Mouse (Mus musculus) Patski (cell line): ENCODE data around the gene Nobox. TPM values are rescaled to one million over a fixed set of nuclear protein-coding genes. Genes with fewer than 3 reads are reported as not detected.

Experiments used
- ATAC-seq: fragments of 100-300 bp; one replicate; pipeline ENCODE4 v1.8.0; 2021
- CTCF ChIA-PET: fragments of 350-600 bp; sonication (Branson Sonifier 250); formaldehyde crosslinking; loops from one replicate; lab custom pipeline; 2022; ENCODE audit warnings: inconsistent platforms; lab: Charles Lee
- POLR2A ChIA-PET: fragments of 350-600 bp; sonication (Branson Sonifier 250); formaldehyde crosslinking; loops from one replicate; lab custom pipeline; 2022; ENCODE audit warnings: antibody characterized with exemption, inconsistent platforms; lab: Charles Lee
- DNase-seq: peaks from one replicate; pipeline ENCODE4 v3.0.0-alpha.2; 2011; ENCODE audit warnings: low read depth, low spot score
- H3K27me3 ChIP-seq: fragments of 371-371 bp; one replicate; pipeline ENCODE4 v1.5.1; 2021
- CTCF ChIP-seq: fragments of 100-300 bp; IDR thresholded peaks from one replicate; pipeline ENCODE4 v1.5.1; 2021
- in situ Hi-C: fragments of 300-500 bp; cut with MboI; formaldehyde crosslinking; loops from 3 replicates; pipeline ENCODE4 v1.11.1; 2018; ENCODE audit warnings: low pct_unique_long_range_greater_than_20kb, mixed read lengths
- polyA plus RNA-seq: library from polyadenylated mRNA; unstranded; gene quantifications from one replicate; pipeline ENCODE4 v1.2.3, GENCODE M21; 2021

Nobox gene
- polyA plus RNA-seq, 1 experiment from 2014 or later: not detected

DNA sequence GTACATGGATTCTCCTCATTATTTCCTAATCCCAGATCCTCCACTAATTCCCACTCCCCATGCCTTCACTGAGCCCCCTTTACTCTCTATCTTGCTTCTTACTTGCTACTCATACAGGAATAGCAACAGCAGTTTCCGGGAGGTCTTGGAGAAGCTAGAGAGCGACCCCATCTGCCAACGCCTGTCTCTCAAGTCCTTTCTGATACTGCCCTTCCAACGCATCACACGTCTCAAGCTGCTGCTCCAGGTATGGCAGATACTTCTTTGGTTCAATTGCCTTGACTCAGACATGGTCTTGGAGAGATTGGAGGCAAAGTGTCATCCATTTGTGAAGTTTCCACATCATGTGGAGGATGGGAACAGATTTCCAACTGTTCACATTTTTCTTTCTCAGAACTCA is 28.9 kb downstream of the Nobox start:
- H3K27me3 ChIP-seq: no peaks in the 10 kb centered on the region
- ATAC-seq (no peak), DNase-seq (no peak)
- no peak for TF ChIP-seq CTCF
- in situ Hi-C loops: loop anchor here (25.0 kb wide), 3 partner anchors 593 to 1718 kb away; partner anchors contain the start of genes Casp2 and Tmem139
- CTCF ChIA-PET: interaction anchor here (1.1 kb wide), 1 partner anchor 30 kb away, joined by 3 read pairs; no protein-coding TSS in a partner anchor
- POLR2A ChIA-PET: no interaction called here

DNA sequence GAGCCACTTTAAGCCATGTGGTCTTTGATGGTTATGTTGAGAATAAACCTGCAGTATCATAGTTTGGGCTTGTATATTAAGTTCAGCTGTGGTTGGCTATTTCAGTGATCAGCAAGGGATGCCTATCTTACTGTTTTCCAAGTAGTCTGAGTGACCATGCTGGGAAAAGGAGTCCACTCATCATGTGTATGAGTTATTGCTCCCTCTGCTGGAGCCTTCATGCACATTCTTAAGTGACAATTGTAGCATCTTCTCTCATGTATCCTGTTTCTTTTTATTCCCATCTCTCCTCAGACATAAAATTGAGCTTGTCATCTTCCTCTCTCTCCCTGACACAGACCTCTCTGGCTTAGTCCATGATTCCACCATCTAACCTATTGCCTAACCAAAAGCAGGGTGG is 31.1 kb downstream of the Nobox start:
- H3K27me3 ChIP-seq: no peaks in the 10 kb centered on the region
- ChIA-PET POLR2A (interaction anchor here (1.1 kb wide), 1 partner anchor 11 kb away, joined by 4 read pairs; no protein-coding TSS in a partner anchor), CTCF (interaction anchor here (1.1 to 2.5 kb wide), 4 partner anchors 9 to 345 kb away, joined by 3 to 13 read pairs (median 6); partner anchors contain the start of gene Arhgef5)
- ATAC-seq (peak; percentile 51), DNase-seq (no peak)
- in situ Hi-C loops: loop anchor here (25.0 kb wide), 3 partner anchors 591 to 1716 kb away; partner anchors contain the start of genes Casp2 and Tmem139
- TF ChIP-seq CTCF: peak; percentile 66

DNA sequence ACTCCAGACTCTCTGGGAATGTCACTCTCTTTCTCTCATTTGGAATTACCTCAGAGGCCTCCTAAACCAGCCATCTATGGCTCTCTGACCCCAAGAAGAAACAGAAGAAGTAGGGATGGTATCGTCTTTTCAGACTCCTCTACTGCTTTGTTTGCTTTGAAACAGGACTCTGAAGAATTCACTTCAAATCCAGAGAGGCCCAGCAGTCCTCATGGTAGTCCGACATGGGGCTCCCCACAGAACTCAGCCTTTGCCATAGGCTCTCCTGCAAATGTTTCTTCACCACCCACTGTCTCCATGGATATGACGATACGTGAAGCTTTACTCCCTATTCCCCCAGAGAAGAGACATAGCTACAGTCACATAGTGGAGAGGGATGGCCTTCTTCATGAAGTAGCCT is 35.2 kb downstream of the Nobox start:
- in situ Hi-C loops: no loop called here
- CTCF ChIA-PET: interaction anchor here (1.7 kb wide), 1 partner anchor 20 kb away, joined by 3 read pairs; no protein-coding TSS in a partner anchor
- H3K27me3 ChIP-seq: no peaks in the 10 kb centered on the region
- DNase-seq: no peak
- ATAC-seq: no peak
- POLR2A ChIA-PET: interaction anchor here (0.7 kb wide), 1 partner anchor 10 kb away, joined by 3 read pairs; no protein-coding TSS in a partner anchor
- no peak for TF ChIP-seq CTCF

DNA sequence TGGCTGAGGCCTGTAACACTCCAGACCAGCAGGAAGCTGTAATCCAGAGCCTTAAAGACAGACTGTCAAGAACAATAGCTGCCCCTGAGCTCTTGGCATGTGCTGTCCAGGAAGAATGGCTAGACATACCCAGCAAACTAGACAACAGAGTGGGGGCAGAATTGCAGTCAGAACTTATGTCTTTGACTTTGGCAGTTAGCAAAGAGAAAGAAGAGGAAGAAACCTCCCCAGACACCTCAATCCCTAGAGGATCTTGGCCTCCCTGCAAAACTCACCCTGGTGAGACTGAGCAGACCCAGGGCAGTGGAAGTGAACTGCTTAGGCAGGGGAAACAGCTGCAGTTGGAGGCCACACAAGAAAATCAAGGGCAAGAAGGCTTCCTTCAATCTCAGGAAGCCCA is 36.8 kb downstream of the Nobox start:
- DNase-seq (no peak), ATAC-seq (no peak)
- ChIA-PET CTCF (interaction anchor here (0.9 to 2.6 kb wide), 5 partner anchors 11 to 40 kb away, joined by 3 to 9 read pairs (median 3); no protein-coding TSS in a partner anchor), POLR2A (no interaction called here)
- in situ Hi-C loops: no loop called here
- H3K27me3 ChIP-seq: no peaks in the 10 kb centered on the region
- no peak for TF ChIP-seq CTCF

DNA sequence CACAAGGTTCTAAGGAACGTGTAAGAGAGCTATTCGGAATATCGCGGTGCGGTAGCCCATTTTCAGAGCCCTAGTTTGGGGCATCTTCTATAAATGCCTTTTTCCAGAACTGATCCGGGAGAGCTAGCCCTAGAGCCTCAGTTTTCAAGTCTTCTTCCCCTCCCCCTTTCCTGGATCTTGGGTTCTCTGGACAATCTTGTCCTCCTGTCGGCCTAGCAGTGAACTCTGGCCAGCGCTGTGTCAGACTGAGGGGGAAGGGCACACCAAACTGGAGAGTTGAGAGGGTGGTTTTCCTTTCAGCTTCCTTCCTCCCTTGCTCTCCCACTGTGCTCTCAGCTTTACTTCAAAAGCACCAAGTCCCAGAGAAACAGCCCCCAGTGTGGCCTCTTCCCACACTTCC is 43.0 kb downstream of the Nobox start:
- H3K27me3 ChIP-seq: no peaks in the 10 kb centered on the region
- no peak for DNase-seq
- peak; percentile 18 for ATAC-seq
- ChIA-PET CTCF (interaction anchor here (1.9 to 3.2 kb wide), 3 partner anchors 11 to 26 kb away, joined by 4 to 13 read pairs (median 9); no protein-coding TSS in a partner anchor), POLR2A (interaction anchor here (1.0 to 1.9 kb wide), 2 partner anchors 20 to 29 kb away, joined by 3 to 4 read pairs; no protein-coding TSS in a partner anchor)
- no peak for TF ChIP-seq CTCF
- in situ Hi-C loops: no loop called here

DNA sequence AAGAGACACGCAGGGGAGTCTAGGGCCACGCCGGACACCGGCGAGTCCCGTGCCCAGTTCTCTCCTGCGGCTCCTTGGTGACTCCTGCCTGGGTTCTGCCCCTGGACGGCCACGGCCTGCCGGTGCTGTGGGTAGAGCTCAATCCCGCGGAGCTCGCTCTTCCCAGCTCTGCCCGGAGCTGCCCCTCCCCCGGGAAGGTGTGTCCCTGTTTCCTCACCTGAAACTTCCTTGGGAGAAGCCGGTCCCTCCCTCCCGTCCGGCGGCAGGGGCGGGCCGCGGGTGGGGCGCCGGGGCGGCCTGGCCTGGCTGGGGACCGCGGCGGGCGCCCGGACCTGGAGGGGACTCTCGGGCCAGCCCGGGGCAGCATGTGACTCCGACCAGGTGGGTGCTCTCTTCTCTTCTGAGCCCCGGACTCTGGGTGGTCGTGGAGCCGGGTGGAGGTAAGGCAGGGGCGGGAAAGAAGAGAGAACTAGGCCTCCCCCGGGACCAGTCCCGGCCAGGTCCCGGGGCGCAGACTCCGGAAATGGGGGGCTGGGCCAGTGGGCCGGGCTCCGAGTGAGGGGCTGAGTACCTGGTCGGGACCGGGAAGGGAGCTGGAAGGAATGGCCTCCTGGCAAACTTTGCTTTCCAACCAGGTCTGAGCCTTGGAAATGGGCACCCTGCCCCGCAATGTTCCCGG is 43.9 kb downstream of the Nobox start, which contains the start of gene Arhgef5:
Arhgef5 (plus strand) TSS at position 220 of the 679 bp plus-strand sequence.
- ATAC-seq: peak; percentile 68
- ChIA-PET POLR2A (interaction anchor here (1.9 kb wide), 1 partner anchor 30 kb away, joined by 4 read pairs; no protein-coding TSS in a partner anchor), CTCF (interaction anchor here (2.2 to 3.2 kb wide), 2 partner anchors 13 to 27 kb away, joined by 9 to 13 read pairs; no protein-coding TSS in a partner anchor)
- no peaks in the 10 kb centered on the region for H3K27me3 ChIP-seq
- in situ Hi-C loops: no loop called here
- DNase-seq: no peak
- TF ChIP-seq CTCF: no peak

DNA sequence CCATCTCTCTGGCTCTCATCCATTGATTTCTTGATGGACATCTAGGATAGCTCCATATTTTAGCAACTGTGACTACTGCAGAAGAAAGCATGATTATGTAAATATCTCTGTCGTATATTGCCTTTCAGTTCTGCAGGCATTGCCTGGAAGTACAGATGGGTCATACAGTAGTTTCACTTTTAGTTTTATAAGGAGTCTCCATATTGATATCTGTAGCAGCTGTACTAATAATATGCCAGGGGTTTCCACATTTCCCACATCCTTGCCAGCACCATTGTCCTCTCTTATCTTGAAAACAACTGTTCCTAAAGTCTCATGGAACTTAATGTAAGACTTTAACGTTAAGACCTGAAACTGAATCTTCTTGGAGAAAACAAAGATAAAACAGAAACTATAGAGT is 48.6 kb downstream of the Nobox start:
- ChIA-PET POLR2A (no interaction called here), CTCF (no interaction called here)
- no peak for TF ChIP-seq CTCF
- no peak for DNase-seq
- in situ Hi-C loops: no loop called here
- no peaks in the 10 kb centered on the region for H3K27me3 ChIP-seq
- no peak for ATAC-seq

DNA sequence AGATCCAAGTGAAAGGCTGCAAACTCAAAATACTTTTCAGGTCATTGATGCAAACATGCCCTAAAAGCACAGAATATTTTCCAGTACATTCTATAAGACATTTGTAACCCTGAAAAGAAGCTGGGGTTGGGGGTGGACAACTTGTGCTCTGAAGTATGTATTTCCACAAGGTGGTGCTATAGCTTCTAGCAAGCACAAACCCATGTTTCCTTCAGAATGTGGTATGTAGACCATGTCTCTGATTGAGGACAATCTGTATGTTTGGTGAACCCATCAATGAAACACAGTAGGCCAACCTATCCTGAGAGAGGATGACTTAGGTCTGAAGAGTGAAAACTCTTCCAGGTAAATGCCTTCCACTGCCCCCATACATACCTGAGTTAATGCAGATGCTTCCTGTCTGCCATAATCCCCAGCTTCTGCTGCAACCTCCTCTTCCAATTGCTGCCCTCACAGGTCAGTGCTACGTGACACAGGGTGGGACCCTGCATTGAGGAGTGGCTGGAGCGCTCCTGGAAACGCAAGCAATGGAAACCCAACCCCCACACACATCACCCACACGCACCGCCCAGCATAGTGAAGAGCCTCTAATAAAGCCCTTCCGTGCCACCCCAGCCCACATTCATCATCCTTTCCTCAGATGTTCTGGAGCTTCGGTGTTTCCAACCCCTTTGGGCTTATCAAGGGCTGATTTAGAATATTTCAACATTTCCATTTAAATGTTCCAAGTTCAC is 55.0 kb downstream of the Nobox start:
- peak; percentile 74 for TF ChIP-seq CTCF
- no peaks in the 10 kb centered on the region for H3K27me3 ChIP-seq
- in situ Hi-C loops: no loop called here
- DNase-seq (no peak), ATAC-seq (peak; percentile 60)
- ChIA-PET CTCF (interaction anchor here (0.8 to 2.6 kb wide), 9 partner anchors 13 to 49 kb away, joined by 3 to 12 read pairs (median 4); no protein-coding TSS in a partner anchor), POLR2A (no interaction called here)

Other genes starting within 250 kb of the Nobox start
- gene Olfr441, start 203.2 kb downstream of the Nobox start, polyA plus RNA-seq: not detected
- gene Olfr237-ps1, start 163.0 kb downstream of the Nobox start, polyA plus RNA-seq: not detected
- gene Olfr437, start 146.3 kb downstream of the Nobox start, polyA plus RNA-seq: not detected
- not detected for gene Olfr13, start 137.4 kb downstream of the Nobox start, polyA plus RNA-seq
- gene Olfr435, start 112.4 kb downstream of the Nobox start, polyA plus RNA-seq: not detected
- 0.05 TPM for gene Olfr434, start 96.5 kb downstream of the Nobox start, polyA plus RNA-seq
- gene Olfr47, start 78.0 kb downstream of the Nobox start, polyA plus RNA-seq: not detected
- gene Arhgef5, start 44.0 kb downstream of the Nobox start, polyA plus RNA-seq: 79.4 TPM